Mouse (Mus musculus): ENCODE measurements around the gene Fstl4.

DNA sequence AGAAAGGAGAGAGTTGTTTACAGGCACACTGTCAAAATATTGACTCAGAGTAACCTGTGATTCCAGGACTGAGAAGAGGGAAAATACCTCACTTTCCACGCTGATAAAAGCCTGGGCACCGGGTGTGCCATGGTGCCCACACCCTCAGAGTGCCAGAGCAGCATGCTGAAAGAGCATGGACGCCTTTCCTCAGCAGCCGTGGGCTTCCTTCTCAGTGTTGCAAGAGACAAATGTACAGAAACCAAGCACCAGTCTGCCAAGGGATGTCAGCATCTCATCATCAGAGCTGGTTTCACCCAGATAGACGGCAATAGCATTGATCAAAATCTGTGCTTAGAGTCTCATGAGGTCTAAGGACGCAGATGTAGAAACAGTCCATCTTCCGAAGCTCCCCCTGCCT is 125.7 kb downstream of the Fstl4 start:
- TF ChIP-seq CTCF (IDR thresholded peaks at IDR 0.05; ENCODE audit: extremely low read depth, insufficient read length, insufficient replicate concordance, low read depth, low read length) (no peak), POLR2A (IDR thresholded peaks at IDR 0.05; ENCODE audit: low read depth, low read length) (no peak)
